Mouse (Mus musculus): ENCODE results near the gene Zcchc7. TPM values are rescaled to one million over a fixed set of nuclear protein-coding genes. Genes with fewer than 3 reads are reported as not detected.

Zcchc7 gene
- polyA plus RNA-seq, 1 experiment, result 23.0 TPM

DNA sequence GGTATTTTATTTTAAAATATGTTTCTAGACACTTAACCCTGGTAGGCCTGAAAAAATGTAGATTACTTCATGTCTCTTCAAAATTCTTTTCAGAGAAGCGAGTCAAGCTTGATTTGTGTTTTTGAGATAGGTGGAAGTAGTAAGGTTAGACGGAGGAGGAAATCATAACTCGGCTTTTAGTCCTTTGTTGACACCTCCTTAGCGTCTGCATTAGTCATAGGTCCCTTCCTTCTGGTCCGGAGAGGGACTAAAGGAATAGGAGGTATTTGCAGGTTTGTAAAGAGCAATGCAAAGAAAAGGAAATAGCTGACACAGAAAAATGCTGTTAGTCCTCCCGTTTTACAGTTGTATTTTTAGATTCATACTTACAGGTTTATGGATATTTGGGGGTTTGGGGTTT, 135.7 kb downstream of the Zcchc7 start:
- Histone ChIP-seq H3K4me3 (replicated peaks) (no peak overlapping the region), H3K4me1 (peaks cover 21% of the 10 kb centered on the region; the same call in 1 of the 2 replicates), H3K9me3 (no peaks in the 10 kb centered on the region), H3K36me3 (replicated peaks; ENCODE audit: low read length) (peaks cover 33% of the 10 kb centered on the region), H3K27me3 (replicated peaks) (no peaks in the 10 kb centered on the region)
- no peak for TF ChIP-seq GATA1 (IDR thresholded peaks at IDR 0.05; ENCODE audit: borderline replicate concordance, low read length)
- no peak for TF ChIP-seq FLI1 (IDR thresholded peaks at IDR 0.05; ENCODE audit: low read length)

DNA sequence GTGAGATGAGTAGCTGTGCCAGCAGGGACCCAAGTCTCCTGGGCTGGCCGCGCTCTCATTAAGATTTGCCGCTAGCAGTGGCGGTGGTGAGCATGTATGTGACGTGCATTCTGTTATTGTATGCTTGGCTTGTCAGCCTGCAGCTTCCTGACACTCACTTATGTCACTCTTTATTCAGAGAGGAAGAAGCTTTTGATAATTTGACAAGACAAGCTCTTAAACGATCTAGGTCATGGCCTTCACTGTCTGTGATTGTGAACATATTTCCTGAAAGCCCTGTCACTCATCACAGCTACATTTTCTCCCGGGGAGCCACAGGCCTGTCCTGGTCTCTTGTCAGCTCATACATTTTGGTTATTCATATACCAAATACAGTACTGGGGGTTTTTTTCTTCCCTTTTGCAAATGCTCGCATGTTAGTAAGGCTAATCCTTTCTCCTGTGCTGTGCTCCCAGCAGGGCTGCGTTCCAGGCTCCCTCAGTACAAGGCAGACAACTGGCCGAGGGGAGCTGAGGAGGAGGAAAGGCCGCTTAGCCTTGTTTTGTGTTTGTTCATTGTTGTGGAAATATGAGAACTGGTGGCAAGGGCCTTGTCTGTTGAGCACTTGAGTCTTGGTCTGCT, 150.1 kb downstream of the Zcchc7 start:
- TF ChIP-seq GATA1 (IDR thresholded peaks at IDR 0.05; ENCODE audit: borderline replicate concordance, low read length), result no peak
- TF ChIP-seq FLI1 (IDR thresholded peaks at IDR 0.05; ENCODE audit: low read length), result no peak
- H3K4me1 ChIP-seq, result peaks cover 11% of the 10 kb centered on the region
- no peaks in the 10 kb centered on the region for H3K9me3 ChIP-seq

DNA sequence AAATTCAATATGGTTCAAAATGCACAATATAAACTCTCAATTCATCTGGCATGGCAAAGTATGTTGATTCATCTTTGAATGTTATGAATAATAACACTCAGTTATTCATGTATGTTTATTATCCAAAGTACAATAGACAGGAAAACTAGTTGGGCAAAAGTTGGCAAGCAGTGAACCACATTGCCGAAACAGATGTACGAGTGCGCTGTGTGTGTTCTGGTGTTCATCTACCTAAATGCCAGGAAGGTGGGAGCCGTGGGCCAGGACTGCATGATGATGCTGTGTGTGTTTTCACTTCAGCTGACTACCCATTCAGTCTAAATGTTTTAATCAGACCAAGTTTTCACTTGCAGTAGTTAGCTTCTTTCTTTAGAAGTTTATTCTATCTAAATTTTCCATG, 150.7 kb downstream of the Zcchc7 start:
- Histone ChIP-seq H3K27me3 (replicated peaks) (no peaks in the 10 kb centered on the region), H3K36me3 (replicated peaks; ENCODE audit: low read length) (peaks cover 17% of the 10 kb centered on the region), H3K4me1 (peaks cover 11% of the 10 kb centered on the region), H3K9me3 (no peaks in the 10 kb centered on the region), H3K4me3 (replicated peaks) (no peak overlapping the region)
- TF ChIP-seq GATA1 (IDR thresholded peaks at IDR 0.05; ENCODE audit: borderline replicate concordance, low read length) (no peak), FLI1 (IDR thresholded peaks at IDR 0.05; ENCODE audit: low read length) (no peak)

More for the DNA sequence above, 150.1 kb downstream of the Zcchc7 start:
- Histone ChIP-seq H3K4me3 (replicated peaks) (no peak overlapping the region), H3K36me3 (replicated peaks; ENCODE audit: low read length) (peaks cover 17% of the 10 kb centered on the region), H3K27me3 (replicated peaks) (no peaks in the 10 kb centered on the region)

DNA sequence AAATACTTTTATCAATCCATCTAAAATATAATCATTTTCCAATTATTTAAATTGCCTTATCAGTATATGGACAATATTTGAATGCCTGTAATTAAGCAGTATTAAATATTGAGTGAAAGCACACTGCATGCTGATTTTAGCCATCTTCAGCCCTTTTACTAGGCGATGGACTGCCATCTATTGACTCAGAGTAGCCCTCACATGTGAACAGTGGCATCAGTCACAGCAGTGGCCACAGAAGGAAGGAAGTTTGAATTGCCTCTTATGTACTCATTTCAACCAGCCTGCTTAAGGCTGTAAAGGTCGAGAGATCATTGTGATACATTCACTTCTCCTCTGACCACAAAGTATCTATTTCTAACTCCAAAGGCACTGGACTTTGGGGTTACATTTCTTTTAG, 154.4 kb downstream of the Zcchc7 start:
- peaks cover 11% of the 10 kb centered on the region for H3K36me3 ChIP-seq (replicated peaks; ENCODE audit: low read length)
- TF ChIP-seq FLI1 (IDR thresholded peaks at IDR 0.05; ENCODE audit: low read length) (no peak), GATA1 (IDR thresholded peaks at IDR 0.05; ENCODE audit: borderline replicate concordance, low read length) (no peak)
- H3K27me3 ChIP-seq (replicated peaks), result no peaks in the 10 kb centered on the region
- H3K4me3 ChIP-seq (replicated peaks), result no peak overlapping the region
- H3K9me3 ChIP-seq, result no peaks in the 10 kb centered on the region
- peaks cover 11% of the 10 kb centered on the region for H3K4me1 ChIP-seq

DNA sequence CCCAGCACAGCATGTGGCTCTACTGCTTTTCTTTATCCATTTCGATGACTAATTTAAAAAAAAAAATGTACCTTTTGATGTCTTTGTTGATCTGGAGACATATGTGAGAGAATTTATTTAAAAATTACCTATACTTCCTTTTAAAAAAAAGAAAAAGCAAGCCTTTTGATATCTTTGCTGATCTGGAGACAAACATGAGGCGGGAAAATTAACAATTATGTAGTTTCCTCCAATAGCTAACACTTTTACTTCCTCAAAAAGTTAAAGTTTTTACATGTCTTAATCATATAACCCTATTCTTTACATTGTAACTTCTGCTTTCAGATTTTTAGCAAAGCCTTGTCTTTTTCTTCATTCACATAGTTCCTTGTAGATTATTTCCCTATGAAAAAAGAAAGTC, 155.2 kb downstream of the Zcchc7 start:
- no peaks in the 10 kb centered on the region for H3K9me3 ChIP-seq
- no peaks in the 10 kb centered on the region for H3K27me3 ChIP-seq (replicated peaks)
- TF ChIP-seq FLI1 (IDR thresholded peaks at IDR 0.05; ENCODE audit: low read length) (no peak), GATA1 (IDR thresholded peaks at IDR 0.05; ENCODE audit: borderline replicate concordance, low read length) (no peak)
- no peak overlapping the region for H3K4me3 ChIP-seq (replicated peaks)
- H3K4me1 ChIP-seq, result peaks cover 6% of the 10 kb centered on the region
- peaks cover 13% of the 10 kb centered on the region for H3K36me3 ChIP-seq (replicated peaks; ENCODE audit: low read length)

DNA sequence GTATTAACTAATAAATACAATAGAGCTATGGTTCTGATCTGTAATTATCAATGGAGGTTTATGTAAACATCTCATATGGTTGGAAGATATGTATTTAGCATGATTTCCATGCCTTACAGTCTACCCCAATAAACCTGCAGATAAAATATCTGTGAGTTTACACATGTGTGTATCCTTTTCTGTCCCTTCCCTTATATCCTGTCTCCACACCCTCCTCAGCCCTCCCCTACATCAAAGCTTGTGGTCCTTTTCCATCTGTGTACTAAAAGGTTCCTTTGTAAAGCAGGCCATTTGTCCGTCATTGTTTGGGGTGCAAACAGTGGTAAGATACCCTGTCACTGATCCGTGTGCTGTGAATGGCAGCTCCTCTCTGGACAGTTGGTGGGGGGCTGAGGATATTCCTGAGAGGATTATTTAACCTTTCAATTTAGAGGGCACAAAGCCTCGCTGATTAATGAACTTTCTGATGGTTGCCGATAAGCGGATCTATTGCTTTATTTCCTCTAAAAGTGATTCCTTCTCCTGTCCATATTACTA, 161.7 kb downstream of the Zcchc7 start:
- no peaks in the 10 kb centered on the region for H3K27me3 ChIP-seq (replicated peaks)
- H3K4me3 ChIP-seq (replicated peaks), result no peak overlapping the region
- TF ChIP-seq FLI1 (IDR thresholded peaks at IDR 0.05; ENCODE audit: low read length), result no peak
- TF ChIP-seq GATA1 (IDR thresholded peaks at IDR 0.05; ENCODE audit: borderline replicate concordance, low read length), result no peak
- peaks cover 33% of the 10 kb centered on the region for H3K36me3 ChIP-seq (replicated peaks; ENCODE audit: low read length)
- H3K4me1 ChIP-seq, result no peaks in the 10 kb centered on the region
- no peaks in the 10 kb centered on the region for H3K9me3 ChIP-seq

DNA sequence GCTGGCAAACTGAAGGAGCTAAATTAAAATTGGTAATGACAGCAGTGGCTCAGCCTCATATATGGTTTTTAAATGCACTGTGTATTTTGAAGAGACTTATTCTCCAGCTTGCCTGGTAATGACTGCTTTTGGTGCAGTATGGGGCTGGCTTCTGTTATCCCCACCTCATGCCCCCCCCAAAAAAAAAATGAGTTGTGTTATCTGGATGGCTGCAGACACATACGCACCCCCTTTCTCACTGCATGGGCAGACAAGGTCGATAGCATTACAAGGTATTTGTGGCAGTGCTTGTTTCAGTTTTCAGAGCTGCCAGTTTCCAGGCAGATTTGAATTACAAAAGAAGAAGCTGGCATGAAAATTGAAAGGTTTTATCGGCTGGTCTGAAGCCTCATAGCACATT, 162.2 kb downstream of the Zcchc7 start:
- Histone ChIP-seq H3K36me3 (replicated peaks; ENCODE audit: low read length) (peaks cover 39% of the 10 kb centered on the region), H3K27me3 (replicated peaks) (no peaks in the 10 kb centered on the region), H3K9me3 (no peaks in the 10 kb centered on the region), H3K4me3 (replicated peaks) (no peak overlapping the region), H3K4me1 (no peaks in the 10 kb centered on the region)
- no peak for TF ChIP-seq GATA1 (IDR thresholded peaks at IDR 0.05; ENCODE audit: borderline replicate concordance, low read length)
- no peak for TF ChIP-seq FLI1 (IDR thresholded peaks at IDR 0.05; ENCODE audit: low read length)

DNA sequence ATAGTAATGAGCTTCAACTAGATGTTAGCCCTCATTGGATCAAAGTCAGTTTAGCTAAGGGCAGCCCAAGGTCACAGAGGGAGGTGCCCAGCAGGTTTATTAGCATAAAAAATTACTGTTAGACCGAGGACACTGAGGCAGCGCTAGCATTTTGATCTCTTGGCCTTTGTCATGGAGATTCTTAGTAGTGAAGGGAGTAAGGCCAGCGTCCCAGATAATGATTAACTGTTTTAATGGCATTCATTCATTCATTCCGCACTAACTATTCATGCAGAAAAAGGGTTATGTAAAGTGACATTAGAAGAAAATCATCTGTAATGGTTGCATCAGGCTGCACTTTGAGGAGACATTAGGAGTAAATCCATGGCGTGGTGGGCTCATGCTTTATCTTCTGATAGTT, 165.2 kb downstream of the Zcchc7 start:
- TF ChIP-seq GATA1 (IDR thresholded peaks at IDR 0.05; ENCODE audit: borderline replicate concordance, low read length), result no peak
- TF ChIP-seq FLI1 (IDR thresholded peaks at IDR 0.05; ENCODE audit: low read length), result no peak
- Histone ChIP-seq H3K9me3 (no peaks in the 10 kb centered on the region), H3K27me3 (replicated peaks) (no peaks in the 10 kb centered on the region), H3K4me1 (no peaks in the 10 kb centered on the region), H3K4me3 (replicated peaks) (no peak overlapping the region), H3K36me3 (replicated peaks; ENCODE audit: low read length) (peaks cover 51% of the 10 kb centered on the region)

DNA sequence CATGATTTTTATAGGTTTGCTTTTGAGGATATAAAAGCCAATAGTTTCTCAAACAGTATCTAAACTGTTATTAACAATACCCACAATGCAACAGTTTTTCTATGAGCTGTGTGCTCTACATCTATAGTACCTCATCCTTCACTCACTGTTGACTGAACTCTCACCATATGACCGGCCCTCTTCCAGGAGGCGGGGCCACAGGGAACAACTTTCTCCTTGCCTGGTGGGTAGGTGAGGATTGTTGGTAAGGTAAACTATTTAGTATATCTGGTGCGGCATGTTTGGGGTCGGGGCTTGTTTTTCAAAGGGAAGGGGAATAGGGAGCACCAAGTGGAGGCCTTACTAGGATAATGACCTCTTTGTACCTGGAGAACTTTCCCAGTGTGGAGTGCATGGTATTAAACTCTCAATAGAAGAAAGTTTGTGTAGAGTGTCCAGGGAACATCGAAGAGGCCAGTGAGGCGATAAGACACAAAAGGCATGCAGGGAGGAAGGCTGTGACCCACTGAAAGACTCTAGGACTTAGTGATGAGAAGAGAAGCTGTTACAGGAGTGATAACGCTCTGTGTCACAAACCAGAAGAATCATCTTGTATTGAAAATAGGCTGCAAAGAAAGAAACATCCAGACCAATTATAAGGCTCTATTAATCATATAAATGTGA, 166.9 kb downstream of the Zcchc7 start:
- TF ChIP-seq GATA1 (IDR thresholded peaks at IDR 0.05; ENCODE audit: borderline replicate concordance, low read length) (no peak), FLI1 (IDR thresholded peaks at IDR 0.05; ENCODE audit: low read length) (no peak)
- Histone ChIP-seq H3K9me3 (no peaks in the 10 kb centered on the region), H3K27me3 (replicated peaks) (no peaks in the 10 kb centered on the region), H3K4me3 (replicated peaks) (no peak overlapping the region), H3K36me3 (replicated peaks; ENCODE audit: low read length) (peaks cover 54% of the 10 kb centered on the region), H3K4me1 (no peaks in the 10 kb centered on the region)

DNA sequence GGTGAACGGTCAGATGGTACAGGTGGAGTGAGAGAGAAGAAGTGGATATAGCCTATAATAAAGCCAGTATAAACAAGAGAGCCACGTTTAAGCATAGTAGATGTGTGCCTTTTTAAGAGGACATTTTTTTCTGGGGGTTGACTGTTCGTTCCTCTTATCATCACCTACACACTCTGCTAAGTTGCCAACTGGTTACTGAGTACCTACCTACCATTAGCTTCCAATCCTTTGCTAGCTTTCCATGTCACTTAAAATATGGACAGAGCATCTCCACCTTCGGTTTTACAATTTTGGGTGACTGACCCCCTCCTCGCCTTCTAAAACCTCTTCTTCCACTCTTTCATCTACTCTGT, 167.4 kb downstream of the Zcchc7 start:
- TF ChIP-seq FLI1 (IDR thresholded peaks at IDR 0.05; ENCODE audit: low read length) (no peak), GATA1 (IDR thresholded peaks at IDR 0.05; ENCODE audit: borderline replicate concordance, low read length) (no peak)

More for the DNA sequence above, 167.4 kb downstream of the Zcchc7 start:
- Histone ChIP-seq H3K9me3 (no peaks in the 10 kb centered on the region), H3K27me3 (replicated peaks) (no peaks in the 10 kb centered on the region), H3K36me3 (replicated peaks; ENCODE audit: low read length) (peaks cover 55% of the 10 kb centered on the region), H3K4me1 (no peaks in the 10 kb centered on the region), H3K4me3 (replicated peaks) (no peak overlapping the region)

All from megakaryocyte, embryonic 14.5 days (primary cell).